ENCODE assay signal across 23 mouse cellular contexts in the genomic region with DNA sequence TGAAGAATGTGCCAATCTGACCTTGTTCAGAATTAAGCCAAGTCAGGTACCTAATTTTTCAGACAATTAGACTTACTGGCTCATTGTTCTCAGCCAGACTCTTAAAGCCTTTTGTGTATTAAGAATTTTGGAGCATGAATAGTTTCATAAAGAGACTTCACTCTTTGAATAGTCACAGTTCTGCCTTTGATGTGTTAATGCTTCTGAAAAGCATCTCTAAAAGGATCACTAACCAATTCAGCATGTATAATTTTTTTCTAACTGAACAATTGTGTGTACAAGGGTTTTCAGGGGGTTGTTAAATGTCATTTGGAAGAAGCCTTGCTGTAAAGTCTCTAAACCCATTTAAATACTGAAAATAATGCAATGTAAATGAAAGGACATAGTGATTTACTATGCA.
DNase-seq lines count a peak whose midpoint lies in the region; ATAC-seq and TF ChIP-seq lines count a peak whose summit lies in the region.
"Had no signal": no experiment of that assay in that cellular context is flagged by ENCODE, and none has a peak within 500 bp of the region (broad histone marks: within the 10 kb centered on the region; RNA-seq: fewer than 3 reads in every experiment).

No protein-coding gene starts in this region.

- no peaks in the 10 kb centered on the region for H3K36me3 ChIP-seq in forebrain, postnatal 0 days (ENCODE audit: insufficient read depth)
- H3K36me3 ChIP-seq in forebrain, embryonic 10.5 days (replicated peaks): no peaks in the 10 kb centered on the region
- H3K36me3 ChIP-seq in midbrain, embryonic 14.5 days (ENCODE audit: control insufficient read depth, insufficient read depth, low read length): no peaks in the 10 kb centered on the region
- H3K36me3 ChIP-seq in midbrain, embryonic 13.5 days: no peaks in the 10 kb centered on the region
- no peaks in the 10 kb centered on the region for H3K36me3 ChIP-seq in heart, embryonic 11.5 days (ENCODE audit: control insufficient read depth, insufficient read depth, low read length)
- H3K36me3 ChIP-seq: embryonic facial prominence, embryonic 13.5 days; embryonic facial prominence, embryonic 15.5 days; forebrain, embryonic 12.5 days; forebrain, embryonic 15.5 days had no signal

- no peak overlapping the region for H3K9ac ChIP-seq in forebrain, postnatal 0 days
- no peak overlapping the region for H3K9ac ChIP-seq in midbrain, embryonic 14.5 days (replicated peaks; ENCODE audit: low read length)
- H3K9ac ChIP-seq in midbrain, embryonic 13.5 days (replicated peaks): no peak overlapping the region
- H3K9ac ChIP-seq in heart, embryonic 11.5 days (ENCODE audit: low read depth, low read length): no peak overlapping the region
- H3K9ac ChIP-seq: embryonic facial prominence, embryonic 13.5 days; embryonic facial prominence, embryonic 15.5 days; forebrain, embryonic 12.5 days; forebrain, embryonic 15.5 days had no signal

- H3K27me3 ChIP-seq in forebrain, postnatal 0 days (ENCODE audit: insufficient read depth, low read length): no peaks in the 10 kb centered on the region
- H3K27me3 ChIP-seq in forebrain, embryonic 10.5 days (ENCODE audit: poor library complexity, severe bottlenecking): no peaks in the 10 kb centered on the region
- H3K27me3 ChIP-seq in midbrain, embryonic 14.5 days (ENCODE audit: control insufficient read depth, insufficient read depth, low read length): no peaks in the 10 kb centered on the region
- H3K27me3 ChIP-seq in midbrain, embryonic 13.5 days: no peaks in the 10 kb centered on the region
- H3K27me3 ChIP-seq in heart, embryonic 11.5 days (ENCODE audit: control insufficient read depth, insufficient read depth, low read length): no peaks in the 10 kb centered on the region
- H3K27me3 ChIP-seq: embryonic facial prominence, embryonic 13.5 days; embryonic facial prominence, embryonic 15.5 days; forebrain, embryonic 12.5 days; forebrain, embryonic 15.5 days; Patski had no signal

- no peaks in the 10 kb centered on the region for H3K4me1 ChIP-seq in forebrain, postnatal 0 days (ENCODE audit: insufficient read depth)
- H3K4me1 ChIP-seq in forebrain, embryonic 10.5 days: peaks cover 7% of the 10 kb centered on the region
- H3K4me1 ChIP-seq in midbrain, embryonic 14.5 days (ENCODE audit: control insufficient read depth, insufficient read depth, low read length): no peaks in the 10 kb centered on the region
- peaks cover 4% of the 10 kb centered on the region; the same call in 1 of the 2 replicates for H3K4me1 ChIP-seq in midbrain, embryonic 13.5 days (replicated peaks)
- no peaks in the 10 kb centered on the region for H3K4me1 ChIP-seq in heart, embryonic 11.5 days (ENCODE audit: control insufficient read depth, insufficient read depth, low read length)
- H3K4me1 ChIP-seq: embryonic facial prominence, embryonic 13.5 days; embryonic facial prominence, embryonic 15.5 days; forebrain, embryonic 15.5 days had no signal

- DNase-seq in forebrain, postnatal 0 days: peak; percentile 0
- no peak for DNase-seq in forebrain, embryonic 10.5 days (ENCODE audit: extremely low spot score, low spot score)
- peak; percentile 2 for DNase-seq in midbrain, embryonic 14.5 days
- peak; percentile 18 for DNase-seq in brain, embryonic 14.5 days (ENCODE audit: low read depth)
- DNase-seq: adrenal gland, adult 8-10 months; adrenal gland, postnatal 14 days; adrenal gland, postnatal 36 days; cerebellum, adult 11 months; cerebellum, adult 18-20 months; cerebellum, adult 8-10 months; cerebellum, adult 9-11 months; cerebellum, postnatal 14 days; cerebellum, postnatal 36 days; embryo, embryonic 11 days had no signal

- no peak overlapping the region for H3K4me3 ChIP-seq in forebrain, postnatal 0 days (ENCODE audit: low read depth, low read length)
- H3K4me3 ChIP-seq in forebrain, embryonic 10.5 days: no peak overlapping the region
- no peak overlapping the region for H3K4me3 ChIP-seq in midbrain, embryonic 14.5 days (replicated peaks; ENCODE audit: low read depth, low read length)
- no peak overlapping the region for H3K4me3 ChIP-seq in midbrain, embryonic 13.5 days (replicated peaks)
- no peak overlapping the region for H3K4me3 ChIP-seq in heart, embryonic 11.5 days (ENCODE audit: low read depth, low read length)
- H3K4me3 ChIP-seq: embryonic facial prominence, embryonic 13.5 days; embryonic facial prominence, embryonic 15.5 days; erythroblast, embryonic 14.5 days; forebrain, embryonic 12.5 days; forebrain, embryonic 15.5 days had no signal

- no peak overlapping the region for H3K4me2 ChIP-seq in forebrain, postnatal 0 days (ENCODE audit: low read depth)
- H3K4me2 ChIP-seq in midbrain, embryonic 14.5 days (ENCODE audit: low read length): no peak overlapping the region
- H3K4me2 ChIP-seq in midbrain, embryonic 13.5 days (replicated peaks): no peak overlapping the region
- H3K4me2 ChIP-seq in heart, embryonic 11.5 days: no peak overlapping the region
- H3K4me2 ChIP-seq: embryonic facial prominence, embryonic 13.5 days; embryonic facial prominence, embryonic 15.5 days; forebrain, embryonic 12.5 days; forebrain, embryonic 15.5 days had no signal

- TF ChIP-seq POLR2A in brain, embryonic 14.5 days (IDR thresholded peaks at IDR 0.05; ENCODE audit: borderline replicate concordance, extremely low read depth, insufficient read depth, insufficient read length, poor library complexity, severe bottlenecking): no peak

- no peak for TF ChIP-seq CTCF in forebrain, postnatal 0 days (IDR thresholded peaks at IDR 0.05; ENCODE audit: low read depth)
- no peak for TF ChIP-seq CTCF in brain, embryonic 14.5 days (IDR thresholded peaks at IDR 0.05; ENCODE audit: borderline replicate concordance, extremely low read depth, insufficient read depth, insufficient read length)

- no peaks in the 10 kb centered on the region for H3K9me3 ChIP-seq in forebrain, postnatal 0 days (ENCODE audit: low read length)
- H3K9me3 ChIP-seq in forebrain, embryonic 10.5 days: no peaks in the 10 kb centered on the region
- no peaks in the 10 kb centered on the region for H3K9me3 ChIP-seq in midbrain, embryonic 14.5 days (ENCODE audit: control insufficient read depth, low read length)
- no peaks in the 10 kb centered on the region for H3K9me3 ChIP-seq in midbrain, embryonic 13.5 days
- no peaks in the 10 kb centered on the region for H3K9me3 ChIP-seq in heart, embryonic 11.5 days (replicated peaks; ENCODE audit: control insufficient read depth, low read length)
- H3K9me3 ChIP-seq: embryonic facial prominence, embryonic 13.5 days; embryonic facial prominence, embryonic 15.5 days; forebrain, embryonic 12.5 days; forebrain, embryonic 15.5 days had no signal

- ATAC-seq in forebrain, postnatal 0 days: peak; percentile 51; the same call in 1 of the 2 replicates
- no peak for ATAC-seq in midbrain, embryonic 14.5 days (ENCODE audit: low FRiP score, low TSS enrichment)
- no peak for ATAC-seq in midbrain, embryonic 13.5 days
- no peak for ATAC-seq in heart, embryonic 11.5 days (replicated peaks; ENCODE audit: insufficient number of reproducible peaks, low FRiP score, low TSS enrichment)
- ATAC-seq: activated CD4-positive, CD25-positive, alpha-beta regulatory T cell, adult 4 months; forebrain, embryonic 15.5 days; Patski had no signal

- no peak overlapping the region for H3K27ac ChIP-seq in forebrain, postnatal 0 days (ENCODE audit: low read depth, low read length)
- no peak overlapping the region for H3K27ac ChIP-seq in forebrain, embryonic 10.5 days
- no peak overlapping the region for H3K27ac ChIP-seq in midbrain, embryonic 14.5 days (replicated peaks; ENCODE audit: low read depth, low read length)
- H3K27ac ChIP-seq in midbrain, embryonic 13.5 days: no peak overlapping the region
- H3K27ac ChIP-seq in heart, embryonic 11.5 days (ENCODE audit: low read depth, low read length): no peak overlapping the region
- H3K27ac ChIP-seq: embryonic facial prominence, embryonic 13.5 days; embryonic facial prominence, embryonic 15.5 days; forebrain, embryonic 12.5 days; forebrain, embryonic 15.5 days had no signal
